Mouse (Mus musculus): Measurements from ENCODE around the gene Tcerg1l. TPM values are rescaled to one million over a fixed set of nuclear protein-coding genes. Genes with fewer than 3 reads are reported as not detected.

Gene Tcerg1l
- polyA plus RNA-seq, 1 experiment from 2014 or later, result 0.33 TPM

GRCm38 (mm10) chr7:138170389-138170788 lies 227.1 kb downstream of the Tcerg1l start:
- ATAC-seq (no peak), DNase-seq (ENCODE audit: low spot score) (no peak)
- Histone ChIP-seq H3K27me3 (replicated peaks; ENCODE audit: insufficient read depth, low read length) (no peaks in the 10 kb centered on the region), H3K9me3 (ENCODE audit: low read length) (no peaks in the 10 kb centered on the region), H3K4me2 (replicated peaks; ENCODE audit: low read depth, low read length) (no peak overlapping the region), H3K4me3 (ENCODE audit: low read depth, low read length) (no peak overlapping the region), H3K4me1 (ENCODE audit: insufficient read depth, low read depth, low read length) (no peaks in the 10 kb centered on the region), H3K27ac (ENCODE audit: low read length) (no peak overlapping the region), H3K9ac (replicated peaks; ENCODE audit: low read depth) (no peak overlapping the region), H3K36me3 (ENCODE audit: insufficient read depth, low read length) (no peaks in the 10 kb centered on the region)
- 58% methylated on average over 4 of the region's 4 CpGs for WGBS
- TF ChIP-seq CTCF (IDR thresholded peaks at IDR 0.05), result no peak
- TF ChIP-seq EP300 (IDR thresholded peaks at IDR 0.05), result no peak

Data from lung, postnatal 0 days (tissue).